Mouse (Mus musculus) cerebellum, adult 11 months (tissue): ENCODE results near the gene Msmb.
"Not testable (repeated sequence)": the region's sequence is repeated elsewhere in the genome, so short reads cannot be mapped to it uniquely, and the experiment has no call there.

ENCODE experiments used
- DNase-seq: peaks from one replicate; pipeline ENCODE4 v3.0.0; 2022

Gene Msmb

DNA sequence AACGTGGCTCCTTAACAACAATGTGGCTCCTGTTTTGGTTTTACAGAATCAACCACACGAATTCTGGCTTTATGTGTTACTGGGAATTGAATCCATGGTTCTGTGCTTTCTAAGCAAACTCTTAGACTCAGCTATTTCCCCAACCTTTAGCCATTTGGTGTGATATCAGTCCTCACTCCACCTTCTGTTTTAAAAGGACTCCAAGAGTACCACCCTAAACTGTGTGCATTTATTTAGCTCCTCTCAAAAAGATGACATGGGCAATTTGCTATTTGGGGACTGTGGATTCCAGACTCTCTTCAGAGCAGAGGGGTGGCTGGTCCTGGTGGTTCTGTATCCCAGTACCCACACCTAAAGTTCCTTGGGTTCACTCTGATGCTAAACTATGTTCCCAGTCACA is 4.8 kb downstream of the Msmb start:
- DNase-seq, result no peak

DNA sequence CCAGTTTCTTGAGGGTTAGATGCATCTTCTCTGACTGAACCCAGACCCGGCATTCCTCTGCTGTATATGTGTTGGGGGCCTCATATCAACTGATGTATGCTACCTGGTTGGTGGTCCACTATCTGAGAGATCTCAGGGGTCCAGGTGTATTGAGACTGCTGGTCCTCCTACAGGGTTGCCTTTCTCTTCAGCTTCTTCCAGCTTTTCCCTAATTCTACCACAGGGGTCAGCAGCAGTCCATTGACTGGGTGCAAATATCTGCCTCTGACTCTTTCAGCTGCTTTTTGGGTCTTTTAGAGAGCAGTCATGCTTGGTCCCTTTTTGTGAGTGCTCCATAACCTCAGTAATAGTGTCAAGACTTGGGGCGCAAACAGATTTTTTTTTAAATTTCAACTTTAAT is 9.0 kb downstream of the Msmb start:
- DNase-seq, result no peak

DNA sequence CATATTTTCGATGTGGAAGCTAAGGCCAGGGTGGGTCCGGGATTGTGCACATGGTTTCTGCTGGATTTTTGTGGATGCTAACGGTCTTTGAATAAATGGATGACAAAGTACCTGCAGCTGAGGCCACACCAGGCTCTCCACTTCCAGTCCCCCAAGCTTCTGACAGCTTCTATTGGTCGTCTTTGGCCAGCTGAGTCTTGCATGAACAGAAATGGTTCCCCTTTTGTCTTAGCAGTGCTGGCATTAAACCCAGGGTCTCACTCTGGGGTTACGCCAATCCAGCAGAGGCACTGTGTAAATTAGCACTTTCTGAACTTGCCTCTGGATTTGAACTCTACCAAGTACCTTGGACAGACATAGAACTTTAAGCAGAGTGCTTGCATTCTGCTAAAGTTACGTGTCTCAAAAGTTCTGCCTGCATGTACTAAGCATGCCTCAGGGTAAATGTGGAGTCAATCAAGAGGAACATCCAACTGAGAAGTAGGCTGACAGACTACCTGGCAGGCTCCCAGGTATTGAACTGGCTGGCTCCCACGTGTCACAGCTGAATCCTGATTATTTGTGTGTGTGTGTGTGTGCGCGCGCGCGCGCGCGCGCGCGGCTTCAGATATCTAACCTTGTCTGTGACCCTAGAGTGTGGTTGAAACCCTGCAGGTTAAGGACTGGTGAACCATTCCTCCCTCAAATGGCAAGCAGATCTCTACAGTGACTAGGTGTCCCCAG is 10.6 kb downstream of the Msmb start:
- DNase-seq, result no peak

DNA sequence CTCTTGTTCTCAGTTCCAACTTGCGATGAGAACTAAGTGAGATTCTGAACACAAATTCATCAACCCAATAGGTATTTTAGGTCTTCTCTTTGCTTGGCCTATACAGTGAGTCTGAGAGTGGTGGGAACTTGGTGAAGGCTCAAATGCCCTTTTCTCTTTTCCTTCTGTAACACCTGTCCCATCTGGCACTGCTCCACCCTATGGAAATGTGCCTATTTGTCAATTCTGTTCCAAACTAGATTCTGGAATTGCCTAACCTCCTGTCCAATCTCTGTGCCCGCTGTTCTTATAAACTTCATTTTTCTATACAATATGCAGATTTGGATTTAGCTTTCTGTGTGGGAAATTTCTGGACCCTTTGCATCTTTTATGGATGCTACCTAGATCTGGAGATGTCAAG is 11.3 kb downstream of the Msmb start:
- no peak for DNase-seq

DNA sequence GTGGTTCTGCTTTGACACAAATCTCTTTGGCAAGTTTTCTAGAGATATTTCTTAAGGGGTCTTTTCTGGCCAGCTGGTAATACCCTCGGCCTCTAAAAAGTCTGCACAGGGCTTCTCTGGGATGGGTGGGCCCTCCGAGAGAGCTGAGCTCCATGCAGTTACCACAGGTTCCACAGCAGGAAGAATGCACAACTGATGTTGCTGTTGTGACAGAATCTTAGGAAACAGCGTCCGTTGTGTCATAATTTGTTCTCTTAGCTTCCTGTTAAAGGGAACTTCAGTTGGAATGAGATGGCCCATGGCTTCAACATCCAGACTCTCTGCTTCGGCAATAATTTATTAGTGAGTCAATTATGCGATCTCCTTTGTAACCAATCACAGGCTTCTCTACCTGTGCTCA is 12.9 kb downstream of the Msmb start:
- DNase-seq, result no peak

DNA sequence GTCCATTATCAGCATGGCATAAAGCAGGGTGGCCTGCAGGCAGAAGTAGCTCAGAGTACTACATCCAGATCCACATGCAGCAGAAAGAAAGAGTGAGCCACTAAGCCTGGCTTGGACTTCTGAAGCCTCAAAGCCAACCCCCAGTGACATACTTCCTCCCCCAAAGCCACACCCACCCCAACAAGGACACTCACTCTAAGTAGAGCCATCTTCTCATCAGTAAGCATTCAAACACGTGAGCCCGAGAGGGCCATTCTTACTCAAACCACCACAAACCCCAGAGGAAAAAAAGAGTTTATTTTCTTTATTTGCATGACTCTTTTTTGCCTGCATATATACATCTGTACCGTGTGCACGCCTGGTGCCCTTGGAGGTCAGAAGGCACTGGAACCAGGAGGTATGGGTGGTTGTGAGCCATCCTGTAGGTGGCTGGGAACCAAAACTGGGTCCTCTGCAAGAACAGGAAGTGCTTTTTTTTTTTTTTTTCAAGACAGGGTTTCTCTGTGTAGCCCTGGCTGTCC is 17.4 kb downstream of the Msmb start:
- DNase-seq, result no peak

DNA sequence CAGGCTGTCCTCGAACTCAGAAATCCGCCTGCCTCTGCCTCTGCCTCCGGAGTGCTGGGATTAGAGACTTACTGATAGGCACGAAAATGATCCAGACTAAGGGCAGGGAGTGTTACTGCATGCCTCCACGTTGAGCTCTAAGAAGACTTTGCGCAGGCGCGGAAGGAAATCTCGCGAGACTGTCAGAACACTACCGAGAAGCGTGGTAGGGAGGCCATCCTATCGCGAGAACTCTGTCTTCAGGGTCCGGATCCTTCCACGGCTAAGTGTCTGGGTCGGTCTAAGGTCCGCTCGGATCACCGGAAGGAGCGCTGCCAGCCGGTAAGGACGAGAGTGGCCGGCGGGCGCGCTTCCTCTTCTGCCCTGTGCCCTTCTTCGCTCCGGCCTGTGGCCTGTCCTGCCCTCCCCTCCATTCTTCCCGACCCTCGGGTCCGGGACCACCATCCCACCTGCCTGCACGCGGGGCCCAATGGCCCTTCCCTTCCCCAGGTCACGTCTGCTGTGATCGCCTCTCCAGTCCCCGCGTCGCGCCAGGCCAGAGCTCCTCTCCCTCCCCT is 17.9 kb downstream of the Msmb start, which contains the start of gene Ncoa4:
TSS of gene Ncoa4 (plus strand) at position 176 of the 557 bp plus-strand sequence.
- peak; percentile 98 for DNase-seq

DNA sequence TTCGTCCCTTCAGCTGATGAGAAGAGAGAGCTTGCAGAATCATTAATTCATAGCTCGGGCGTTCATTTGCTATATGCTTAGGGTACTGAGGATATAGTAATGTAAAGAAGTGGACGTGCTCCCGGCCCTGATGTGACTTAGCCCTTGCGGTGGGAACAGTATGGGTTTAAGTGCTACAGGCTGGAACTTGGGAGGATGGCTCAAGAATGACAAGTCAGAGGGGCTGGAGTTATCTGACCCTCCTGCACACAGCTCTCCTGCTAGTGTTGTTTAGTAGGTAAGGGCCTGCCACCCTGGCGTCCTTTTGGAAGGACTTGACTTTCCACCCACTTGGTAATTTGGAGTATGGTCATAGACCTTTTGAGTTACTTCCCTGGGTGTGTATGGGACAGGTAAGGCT is 18.7 kb downstream of the Msmb start:
- DNase-seq, result no peak

DNA sequence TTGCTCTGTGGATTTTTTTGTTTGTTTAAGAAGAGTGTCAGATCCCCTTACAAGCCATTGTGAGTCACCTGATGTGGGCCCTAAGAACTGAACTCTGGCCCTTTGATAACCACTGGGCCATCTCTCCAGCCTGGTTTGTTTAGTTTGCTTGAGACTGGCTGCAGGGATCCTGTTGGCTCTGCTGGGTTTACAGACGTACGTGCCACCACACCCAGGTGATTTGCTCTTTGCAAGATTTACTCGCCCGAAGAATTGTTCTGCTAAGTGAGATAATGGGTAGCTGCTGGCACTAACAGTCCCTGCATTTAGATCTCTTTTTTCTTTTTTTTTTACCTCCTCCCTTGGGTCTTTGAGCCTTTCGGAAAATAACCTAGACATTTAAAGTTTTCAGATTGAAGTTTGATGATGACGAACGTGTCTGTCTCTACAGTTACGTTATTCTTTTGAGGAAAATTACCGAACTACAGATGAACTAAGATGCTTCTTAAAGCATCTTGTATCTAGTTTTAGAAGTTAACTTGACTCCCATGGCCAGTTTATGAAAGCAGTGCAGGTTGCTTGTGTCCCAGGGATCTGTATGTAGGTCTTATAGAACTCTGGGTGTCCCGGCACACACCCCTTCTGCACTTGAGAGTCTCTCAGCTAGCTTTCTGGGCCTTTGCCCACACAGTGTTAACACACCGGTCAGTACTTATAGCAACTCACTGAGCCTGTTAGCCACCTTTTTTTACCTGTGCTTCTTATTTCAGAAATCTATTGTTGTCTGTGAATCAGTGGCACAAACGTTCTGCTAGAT is 19.5 kb downstream of the Msmb start:
- DNase-seq, result no peak

DNA sequence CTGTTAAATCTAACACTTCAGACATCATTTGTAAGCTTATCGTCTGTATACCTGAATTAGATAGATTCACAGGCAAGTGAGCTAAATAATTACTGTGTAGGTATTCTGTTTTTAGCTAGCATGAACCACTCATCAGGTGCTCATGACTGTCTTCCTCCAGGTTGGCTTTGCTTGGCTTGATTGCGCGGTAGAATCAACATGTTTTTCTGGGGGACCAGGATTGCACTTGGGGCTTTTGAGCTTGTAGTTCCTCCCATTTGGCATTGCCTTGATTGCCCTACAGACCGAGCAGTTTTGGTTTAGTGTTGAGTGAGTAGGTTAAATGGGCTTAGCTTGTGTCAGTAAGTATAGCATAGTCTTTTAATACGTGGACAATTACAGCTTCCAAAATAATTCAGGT is 20.4 kb downstream of the Msmb start:
- no peak for DNase-seq

DNA sequence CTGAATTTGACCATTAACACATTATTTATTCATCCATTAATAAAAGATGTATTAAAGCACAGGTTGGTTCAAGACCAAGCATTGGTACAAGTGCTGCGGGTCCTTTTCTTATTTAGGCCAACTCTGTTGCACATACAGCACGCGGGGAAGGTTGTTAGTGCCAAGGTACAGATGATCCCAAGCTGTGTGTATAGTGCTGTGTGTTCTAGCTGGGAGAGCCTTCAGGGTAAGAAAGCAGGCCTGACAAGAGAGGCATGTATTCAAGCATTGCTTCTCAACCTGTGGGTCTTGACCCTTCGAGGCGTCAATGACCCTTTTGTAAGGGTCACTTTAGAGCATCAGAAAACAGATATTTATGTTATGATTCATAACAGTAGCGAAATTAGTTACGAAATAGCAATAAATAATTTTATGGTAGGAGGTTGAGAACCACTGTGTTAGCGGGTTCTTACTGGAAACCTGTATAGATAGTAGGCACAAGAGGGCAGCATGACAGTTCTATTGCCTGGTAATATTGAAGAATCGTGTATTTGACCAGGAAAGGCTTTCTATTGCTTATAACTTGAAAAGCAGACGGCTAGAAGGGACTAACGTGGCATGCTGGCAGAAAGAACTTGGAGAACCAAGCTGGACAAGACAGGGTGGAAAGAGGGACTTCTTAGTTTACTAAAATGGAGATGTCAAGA is 21.5 kb downstream of the Msmb start:
- no peak for DNase-seq

DNA sequence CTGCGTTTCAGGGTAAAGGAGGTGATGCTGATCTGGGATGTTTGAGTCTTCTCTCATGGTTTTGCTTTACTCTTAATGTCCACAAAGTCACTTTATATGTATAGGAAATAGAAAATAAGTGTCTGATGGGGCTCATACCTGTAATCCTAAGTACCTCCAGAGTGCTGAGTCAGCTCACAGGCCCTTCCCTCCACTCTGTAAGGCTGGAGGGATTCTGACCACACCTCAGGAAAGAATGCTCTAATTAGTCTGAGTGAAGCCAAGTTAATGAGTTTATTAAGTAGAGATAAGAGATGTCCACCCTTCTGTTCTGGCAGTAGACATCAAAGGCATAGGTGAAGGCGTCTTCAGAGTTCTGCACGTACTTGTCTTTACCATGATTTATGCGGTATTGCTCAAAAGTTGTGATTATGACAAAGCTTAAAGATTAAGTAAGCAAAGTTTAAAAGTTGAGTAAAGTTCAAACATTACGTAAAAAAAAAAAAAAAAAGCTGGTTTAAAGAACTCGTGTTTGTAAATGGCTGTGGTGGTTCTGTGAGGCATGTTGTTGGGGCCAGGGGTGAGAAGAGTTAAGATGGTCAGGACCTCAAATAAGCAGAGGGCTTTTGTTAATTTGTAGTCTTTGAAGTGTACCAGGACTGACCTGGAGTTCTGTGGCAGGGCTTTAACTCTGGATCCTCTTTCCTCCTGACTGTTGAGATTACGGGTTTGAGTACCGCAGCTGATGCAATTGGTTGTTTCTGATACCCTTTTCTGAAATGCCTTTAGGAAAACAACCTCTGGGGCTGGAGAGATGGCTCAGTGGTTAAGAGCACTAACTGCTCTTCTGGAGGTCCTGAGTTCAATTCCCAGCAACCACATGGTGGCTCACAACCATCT is 22.6 kb downstream of the Msmb start:
- DNase-seq, result no peak

DNA sequence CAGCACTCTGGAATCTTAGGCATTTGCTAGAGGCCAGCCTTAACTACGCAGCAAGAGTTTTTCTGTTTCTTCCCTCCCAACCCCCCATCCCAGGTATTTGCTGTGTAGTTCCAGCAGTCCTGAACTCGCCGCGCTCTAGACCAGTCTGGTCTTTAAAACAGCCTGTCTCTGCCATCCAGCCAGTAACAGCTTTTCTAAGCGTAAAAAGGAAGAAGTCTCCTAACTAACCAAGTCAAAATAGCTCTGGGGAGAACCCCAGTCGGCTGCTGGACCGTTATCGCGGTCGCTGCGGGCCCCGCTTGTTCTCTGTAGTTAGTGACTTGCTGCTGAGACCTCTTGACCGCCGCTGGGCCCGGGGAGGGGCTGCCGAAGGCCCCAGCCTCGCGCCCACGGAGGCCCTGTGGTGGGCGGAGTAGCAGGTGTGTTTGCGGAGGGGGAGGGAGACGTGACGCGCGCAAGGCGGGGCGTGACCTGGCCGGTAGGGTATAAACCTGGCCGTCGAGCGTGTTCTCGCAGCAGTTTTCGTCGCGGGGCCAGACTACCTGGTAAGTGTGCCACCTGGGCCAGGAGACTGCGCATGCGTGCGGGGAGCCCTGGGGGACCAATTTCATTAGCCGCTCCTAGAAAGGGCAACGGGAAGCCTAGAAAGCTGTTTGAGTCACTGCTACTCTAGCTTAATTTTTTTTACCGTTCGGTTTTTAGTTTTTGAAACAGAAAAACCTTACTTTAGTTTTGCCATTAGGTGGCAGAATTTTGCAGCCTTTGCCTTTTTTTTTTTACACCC is 23.6 kb downstream of the Msmb start:
- DNase-seq, result peak; percentile 83

DNA sequence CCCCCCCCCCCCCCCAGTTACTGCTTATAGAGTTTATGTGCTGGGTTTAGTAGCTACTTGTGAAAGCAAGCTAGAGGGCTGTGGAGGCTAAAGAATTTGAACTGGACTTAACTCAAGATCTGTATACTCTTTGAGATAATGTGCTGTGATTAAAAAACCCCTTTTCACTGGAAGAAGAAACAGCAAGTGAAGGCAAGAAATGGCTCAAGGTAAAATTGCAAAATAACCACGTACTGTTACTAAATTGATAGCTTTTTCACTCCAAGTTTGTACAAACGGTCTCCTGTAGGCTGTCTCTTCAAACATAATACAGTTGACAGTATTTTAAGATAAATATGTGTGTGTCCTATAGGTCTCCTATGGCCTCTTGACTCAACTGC is 24.2 kb downstream of the Msmb start:
- DNase-seq, result no peak

DNA sequence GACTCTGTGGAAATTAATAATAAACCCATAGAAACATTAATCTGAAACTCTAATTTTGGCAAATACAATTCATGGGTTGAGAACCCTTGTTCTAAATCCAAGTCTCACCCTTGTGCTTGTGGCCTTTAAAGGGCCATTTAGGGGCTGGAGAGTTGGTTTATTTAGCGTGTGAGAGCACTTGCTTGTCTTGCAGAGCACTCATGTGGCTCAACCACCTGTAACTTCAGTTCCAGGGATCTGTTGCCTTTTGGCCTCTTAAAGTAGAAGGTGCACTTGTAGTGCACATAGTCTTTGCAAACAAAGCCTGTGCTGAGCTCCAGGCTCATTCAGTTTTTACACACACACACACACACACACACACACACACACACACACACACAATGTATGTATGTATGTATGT is 25.0 kb downstream of the Msmb start:
- DNase-seq, result no peak

DNA sequence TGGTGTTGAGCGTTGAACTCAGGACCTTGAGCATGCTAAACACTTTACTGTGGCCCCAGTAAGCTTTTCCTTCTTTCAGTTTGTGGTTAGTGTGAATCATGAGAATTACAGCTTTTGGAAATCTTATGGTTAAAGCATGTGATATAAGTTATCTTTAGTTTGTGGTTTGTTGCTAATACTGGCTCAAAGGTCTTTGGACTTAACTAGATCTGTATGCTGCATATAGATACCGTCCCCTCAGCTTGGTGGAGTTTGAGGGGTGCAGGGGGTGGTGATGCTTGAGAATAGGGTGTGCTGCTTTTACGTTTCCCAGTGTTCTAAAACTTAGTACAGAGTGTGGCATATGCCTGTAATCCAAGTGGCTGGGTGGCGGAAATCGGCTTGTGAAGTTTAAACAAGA is 25.5 kb downstream of the Msmb start:
- no peak for DNase-seq

DNA sequence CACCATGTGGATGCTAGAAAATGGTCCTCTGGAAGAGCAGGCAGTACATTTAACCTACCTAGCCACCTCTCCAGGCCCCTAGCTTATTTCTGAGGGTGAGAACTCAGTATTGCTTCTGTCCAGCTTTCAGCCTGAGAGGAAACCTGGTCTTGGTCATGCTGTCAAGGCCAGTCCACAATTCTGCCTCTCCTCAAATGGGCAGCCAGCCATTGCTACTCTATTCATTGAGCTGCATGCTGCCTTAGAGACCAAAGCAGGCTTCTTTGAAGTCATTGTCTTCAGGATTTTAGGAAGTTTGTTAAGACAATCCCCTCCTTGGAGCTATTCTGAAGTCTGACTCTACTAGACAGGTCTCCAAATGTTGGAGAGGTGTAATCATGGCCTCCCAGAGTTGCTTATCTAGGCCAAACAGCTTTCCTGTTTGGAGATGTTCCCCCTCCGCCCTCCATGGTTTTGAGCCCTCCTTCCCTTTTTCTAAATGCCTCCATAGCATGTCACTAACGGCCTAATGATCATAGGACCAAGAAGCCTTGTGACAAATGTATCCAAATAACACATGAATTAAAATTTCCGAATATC is 26.9 kb downstream of the Msmb start:
- DNase-seq, result no peak

DNA sequence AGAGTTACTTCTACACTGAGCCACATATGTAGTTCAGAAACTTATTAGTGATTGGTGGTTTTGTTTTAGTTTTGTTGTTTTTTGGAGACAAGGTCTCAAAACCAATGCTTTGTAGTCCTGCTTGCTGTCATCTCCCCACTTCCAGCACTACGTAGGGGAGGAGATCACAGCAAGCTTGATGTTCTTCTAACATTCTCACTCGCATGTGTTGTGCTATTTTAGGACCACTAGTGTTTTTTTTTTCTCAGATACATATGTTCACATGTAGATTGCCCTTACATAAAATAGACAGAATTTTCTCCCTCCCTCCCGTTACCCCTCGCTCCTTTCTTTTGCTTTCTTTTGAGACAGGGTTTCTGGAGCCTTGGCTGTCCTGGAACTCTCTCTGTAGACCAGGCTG is 28.3 kb downstream of the Msmb start:
- no peak for DNase-seq

DNA sequence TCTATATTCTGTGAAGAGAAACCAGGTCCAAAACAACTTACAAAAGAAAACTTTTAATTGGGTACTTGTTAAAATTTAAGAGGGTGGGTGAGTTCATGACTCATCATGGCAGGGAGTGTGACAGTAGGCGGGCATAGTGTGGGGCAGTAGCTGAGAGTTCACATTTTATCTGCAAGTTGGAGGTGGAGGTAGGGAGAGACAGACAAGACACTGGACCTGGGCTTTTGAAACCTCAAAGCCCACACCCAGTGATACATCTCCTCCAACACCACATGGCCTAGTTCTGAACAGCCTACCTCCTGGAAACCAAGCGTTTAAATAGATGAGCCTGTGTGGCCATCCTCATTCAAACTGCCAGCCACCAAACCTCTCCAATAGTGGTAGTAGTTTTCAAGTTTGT is 33.5 kb downstream of the Msmb start:
- DNase-seq, result no peak

DNA sequence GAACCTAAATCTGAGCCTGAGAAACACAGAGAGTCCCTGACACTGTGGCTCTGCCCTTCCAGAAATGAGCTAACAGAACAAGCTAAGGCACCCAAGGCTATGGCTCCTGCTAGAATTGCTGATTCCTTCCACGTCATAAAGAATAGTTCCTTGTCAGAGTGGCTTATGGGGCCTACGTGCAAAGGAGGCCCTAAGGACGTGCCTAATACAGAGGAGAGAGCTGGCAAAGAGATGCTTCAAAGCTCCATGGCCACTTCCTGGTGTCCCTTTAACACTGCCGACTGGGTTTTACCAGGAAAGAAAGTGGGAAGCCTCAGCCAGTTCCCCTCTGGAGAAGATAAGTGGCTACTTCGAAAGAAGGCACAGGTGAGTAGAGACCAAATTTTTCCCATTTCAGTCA is 34.8 kb downstream of the Msmb start:
- DNase-seq, result not testable (repeated sequence)
